Mouse (Mus musculus): ENCODE data around the gene Bsph1. TPM values are rescaled to one million over a fixed set of nuclear protein-coding genes. Genes with fewer than 3 reads are reported as not detected.
"Not testable (repeated sequence)": the region's sequence is repeated elsewhere in the genome, so short reads cannot be mapped to it uniquely, and the experiment has no call there.

The Bsph1 gene
- polyA plus RNA-seq (2015; fragmentation: Nextera tagmentation; extraction: Ambion mirVana): not detected in 2 replicates

GRCm38 (mm10) chr7:13450541-13450940 lies at the start of gene Bsph1:
TSS of gene Bsph1 (plus strand) at chr7:13450841.
- H3K9me3 ChIP-seq (ENCODE audit: low read length); H3K4me1 ChIP-seq (ENCODE audit: insufficient read depth, low read length); H3K4me3 ChIP-seq (ENCODE audit: low read length); H3K4me2 ChIP-seq (replicated peaks; ENCODE audit: low read depth, low read length); H3K9ac ChIP-seq (replicated peaks; ENCODE audit: low read length); H3K27ac ChIP-seq (ENCODE audit: low read length); H3K36me3 ChIP-seq (ENCODE audit: insufficient read depth, low read length); H3K27me3 ChIP-seq (ENCODE audit: insufficient read depth, low read length); ATAC-seq (ENCODE audit: low FRiP score, low TSS enrichment): not testable (repeated sequence)
- 43% methylated on average over 1 of the region's 1 CpGs for WGBS

- Histone ChIP-seq H3K9me3 (ENCODE audit: low read length) (peaks cover 3% of the 10 kb centered on the region; the same call in 1 of the 2 replicates), H3K27ac (ENCODE audit: low read length) (no peak overlapping the region), H3K27me3 (ENCODE audit: insufficient read depth, low read length) (no peaks in the 10 kb centered on the region), H3K36me3 (ENCODE audit: insufficient read depth, low read length) (no peaks in the 10 kb centered on the region), H3K4me3 (ENCODE audit: low read length) (no peak overlapping the region), H3K9ac (replicated peaks; ENCODE audit: low read length) (no peak overlapping the region), H3K4me1 (ENCODE audit: insufficient read depth, low read length) (no peaks in the 10 kb centered on the region), H3K4me2 (replicated peaks; ENCODE audit: low read depth, low read length) (no peak overlapping the region)
- WGBS: 57% methylated on average over 1 of the region's 1 CpGs
- ATAC-seq (ENCODE audit: low FRiP score, low TSS enrichment): no peak
Measured at GRCm38 (mm10) chr7:13511539-13511938, 60.9 kb downstream of the Bsph1 start.

Other genes starting within 250 kb of the Bsph1 start
- not detected in 2 replicates for gene Vmn1r89, start 237.8 kb upstream of the Bsph1 start, polyA plus RNA-seq (2015; fragmentation: Nextera tagmentation; extraction: Ambion mirVana)
- gene Lig1, start 173.6 kb upstream of the Bsph1 start, polyA plus RNA-seq (2015; fragmentation: Nextera tagmentation; extraction: Ambion mirVana): 89.1 and 98.3 TPM in 2 replicates
- 10.2 and 11.0 TPM in 2 replicates for gene Zswim9, start 172.1 kb upstream of the Bsph1 start, polyA plus RNA-seq (2015; fragmentation: Nextera tagmentation; extraction: Ambion mirVana)
- gene Pla2g4c, start 126.2 kb upstream of the Bsph1 start, polyA plus RNA-seq (2015; fragmentation: Nextera tagmentation; extraction: Ambion mirVana): 1.1 and 1.2 TPM in 2 replicates
- not detected in 2 replicates for gene Cabp5, start 52.7 kb upstream of the Bsph1 start, polyA plus RNA-seq (2015; fragmentation: Nextera tagmentation; extraction: Ambion mirVana)
- gene Bsph2, start 120.2 kb downstream of the Bsph1 start, polyA plus RNA-seq (2015; fragmentation: Nextera tagmentation; extraction: Ambion mirVana): not detected in 2 replicates
- not detected in 2 replicates for gene Sult2a5, start 173.1 kb downstream of the Bsph1 start, polyA plus RNA-seq (2015; fragmentation: Nextera tagmentation; extraction: Ambion mirVana)